Mouse (Mus musculus) left cerebral cortex, postnatal 4 days (tissue): Measurements from ENCODE around the gene U2af1. TPM values are rescaled to one million over a fixed set of nuclear protein-coding genes. Genes with fewer than 3 reads are reported as not detected.
"Not testable (repeated sequence)": the region's sequence is repeated elsewhere in the genome, so short reads cannot be mapped to it uniquely, and the experiment has no call there.

ENCODE experiments used
- DNase-seq: peaks from one replicate; pipeline ENCODE4 v3.0.0-alpha.2; 2022
- intact Hi-C: fragments of 180-260 bp; cut with DNase I; formaldehyde crosslinking; loops from one replicate; pipeline ENCODE4 v1.15.1; 2025
- total RNA-seq, 2 experiments: library from RNA; stranded (reverse); gene quantifications; 2 replicates each; pipeline ENCODE4 v1.2.3; 2021

U2af1 gene
- 100 to 1,000 TPM; 183 to 186 TPM for total RNA-seq

DNA sequence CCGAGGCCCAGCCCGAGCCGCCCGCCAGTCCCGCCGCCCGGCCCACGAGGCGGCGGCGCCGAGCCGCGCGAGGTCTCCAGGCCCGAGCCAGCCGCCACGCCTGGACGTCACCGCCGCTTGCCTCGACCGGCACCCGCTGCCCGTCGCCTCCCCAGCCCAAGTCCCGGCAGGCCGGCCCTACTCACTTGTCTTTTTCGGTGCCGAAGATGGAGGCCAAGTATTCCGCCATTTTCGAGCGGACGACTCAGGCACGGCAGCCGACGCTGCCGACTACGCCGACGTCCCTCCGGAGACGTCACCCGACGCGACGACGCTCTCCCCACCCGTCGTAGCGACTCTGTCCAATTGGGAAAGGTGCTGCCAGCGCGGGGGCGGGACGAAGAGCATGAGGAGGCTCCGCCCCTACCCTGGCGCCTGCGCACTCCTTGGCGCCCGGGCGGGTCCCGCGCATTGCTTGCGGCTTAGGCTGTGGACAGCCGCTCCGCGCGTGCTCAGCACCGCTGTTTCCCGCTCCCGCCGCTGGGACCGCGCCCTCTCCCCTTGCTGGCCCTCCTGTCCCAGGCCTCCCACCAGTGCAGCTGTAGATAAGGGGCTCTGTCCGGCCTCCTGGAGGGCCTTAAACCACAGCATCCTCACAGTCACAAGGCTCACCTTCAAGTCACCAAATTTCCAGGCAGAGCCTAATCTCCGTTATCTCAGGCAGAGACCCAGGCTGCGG lies at the start of gene U2af1:
Gene U2af1, minus strand, starts transcription at position 425 of the 718 bp plus-strand sequence.
- intact Hi-C loops = loop anchor here (10.0 kb wide), 1 partner anchor 134 kb away; the partner anchor contains the start of gene Ndufv3
- DNase-seq = peak; percentile 99

GRCm38 (mm10) chr17:31705271-31706020 lies 46.8 kb upstream of the U2af1 start:
- intact Hi-C loops = no loop called here
- peak; percentile 95 for DNase-seq

DNA sequence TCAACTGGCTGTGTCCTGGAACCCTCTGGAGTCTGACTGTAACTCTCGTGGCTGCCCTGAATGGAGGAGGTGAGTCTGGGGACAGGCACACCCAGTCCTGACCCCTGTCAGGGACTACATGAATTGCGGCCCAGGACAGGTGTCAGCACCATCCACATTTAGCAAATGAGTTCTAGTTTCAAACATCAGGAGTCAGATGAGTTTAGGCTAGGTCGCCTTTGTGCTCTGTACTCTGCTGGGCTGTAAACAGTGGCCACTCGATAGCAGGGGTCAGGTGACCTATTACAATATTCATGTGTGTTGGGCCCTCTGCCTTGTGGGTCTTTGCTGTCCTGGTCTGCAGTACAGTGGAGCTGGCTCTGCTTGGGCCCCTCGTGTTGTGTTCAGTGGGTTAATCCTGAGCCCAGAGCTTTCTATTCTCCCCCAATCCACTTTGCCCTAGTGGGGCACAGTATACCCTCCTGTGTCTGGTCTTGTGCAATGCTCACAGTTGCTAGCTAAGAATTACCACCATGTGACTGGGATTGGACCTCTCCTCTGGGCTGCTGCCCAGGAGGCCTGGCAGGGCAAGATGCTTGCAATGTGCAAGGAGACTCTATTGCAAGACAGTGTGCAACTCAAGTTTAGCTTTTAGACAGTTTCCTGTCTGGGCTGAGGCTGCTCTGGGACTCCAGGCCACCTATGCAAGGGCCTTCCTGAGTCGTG lies 44.7 kb upstream of the U2af1 start:
- intact Hi-C loops = no loop called here
- DNase-seq = no peak

GRCm38 (mm10) chr17:31698347-31698746 lies 39.7 kb upstream of the U2af1 start:
- intact Hi-C loops = no loop called here
- peak; percentile 68 for DNase-seq

- intact Hi-C loops, DNase-seq: not testable (repeated sequence)
These were observed 36.7 kb upstream of the U2af1 start for GRCm38 (mm10) chr17:31695356-31695755.

- no peak for DNase-seq
- intact Hi-C loops = no loop called here
These were observed 36.3 kb upstream of the U2af1 start for GRCm38 (mm10) chr17:31694949-31695348.

DNA sequence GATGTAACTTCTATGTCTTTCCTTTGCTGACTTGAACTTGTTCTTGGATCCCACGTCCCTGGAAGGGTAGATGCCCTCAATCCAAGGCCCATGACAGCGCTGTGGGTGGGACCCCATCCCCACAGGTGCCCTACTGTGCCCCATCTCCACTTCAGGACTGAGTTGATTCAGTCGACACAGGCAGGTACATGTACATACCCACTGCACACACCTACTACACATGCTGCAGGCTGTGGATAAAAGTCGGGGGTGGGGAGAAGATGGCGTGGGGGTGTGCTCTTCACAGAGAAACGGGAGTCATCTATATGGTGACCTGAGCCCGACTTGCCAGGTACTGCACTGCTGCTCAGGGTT lies 35.3 kb upstream of the U2af1 start:
- intact Hi-C loops = no loop called here
- DNase-seq = no peak

GRCm38 (mm10) chr17:31693330-31694022 lies 34.8 kb upstream of the U2af1 start:
- intact Hi-C loops = no loop called here
- DNase-seq = peak; percentile 71

GRCm38 (mm10) chr17:31692918-31693317 lies 34.2 kb upstream of the U2af1 start:
- DNase-seq = no peak
- intact Hi-C loops = no loop called here

DNA sequence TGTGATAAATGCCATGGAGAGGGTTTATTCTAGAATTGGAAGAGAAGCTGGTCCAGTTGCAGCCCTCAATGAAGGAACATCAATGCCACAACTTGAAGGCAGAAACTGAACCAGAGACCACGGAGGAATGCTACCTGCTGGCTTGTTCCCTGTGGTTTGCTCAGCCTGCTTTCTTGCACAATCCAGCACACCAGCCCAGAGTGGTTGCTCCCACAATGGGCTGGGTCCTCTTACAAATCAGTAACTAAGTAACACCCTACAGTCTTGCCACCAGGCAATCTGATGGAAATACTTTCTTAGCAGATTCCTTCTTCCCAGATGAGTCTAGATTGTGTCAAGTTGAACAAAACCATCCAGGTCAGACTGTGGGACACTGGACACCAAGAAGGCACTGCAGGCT lies 30.9 kb upstream of the U2af1 start:
- no peak for DNase-seq
- intact Hi-C loops = loop anchor here (5.0 kb wide), 1 partner anchor 168 kb away; the partner anchor contains the start of gene Sik1

- intact Hi-C loops = loop anchor here (5.0 kb wide), 1 partner anchor 169 kb away; the partner anchor contains the start of gene Sik1
- DNase-seq = no peak
These were observed 29.4 kb upstream of the U2af1 start for GRCm38 (mm10) chr17:31688112-31688511.

GRCm38 (mm10) chr17:31686225-31686564 lies 27.5 kb upstream of the U2af1 start:
- intact Hi-C loops = loop anchor here (5.0 kb wide), 1 partner anchor 171 kb away; the partner anchor contains the start of gene Sik1

GRCm38 (mm10) chr17:31685514-31686224 lies 27.0 kb upstream of the U2af1 start:
- peak; percentile 86 for DNase-seq
- intact Hi-C loops = loop anchor here (2.0 to 5.0 kb wide), 3 partner anchors 172 to 341 kb away; partner anchors contain the start of gene Sik1

More at GRCm38 (mm10) chr17:31686225-31686564, 27.5 kb upstream of the U2af1 start:
- DNase-seq = no peak

DNA sequence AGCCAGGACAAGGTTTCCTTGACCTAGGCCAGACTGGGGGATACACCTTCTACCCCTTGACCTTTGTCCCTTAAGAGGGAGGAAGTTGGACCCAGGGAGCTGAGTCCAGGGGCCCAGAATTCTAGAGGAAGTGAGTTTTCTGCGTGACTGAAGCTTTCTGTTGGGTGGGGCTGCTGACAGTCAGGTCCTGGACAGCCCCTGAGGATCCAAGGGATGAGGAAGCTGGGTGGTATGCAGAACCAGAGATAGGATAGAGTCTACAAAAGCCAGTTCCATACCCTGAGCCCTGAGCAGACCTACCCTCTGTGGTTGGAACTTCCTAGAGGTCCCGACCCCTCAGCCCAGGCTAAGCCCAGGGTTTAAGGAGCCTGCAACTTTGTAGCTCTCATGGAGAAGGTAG lies 21.8 kb upstream of the U2af1 start:
- intact Hi-C loops = no loop called here
- no peak for DNase-seq

DNA sequence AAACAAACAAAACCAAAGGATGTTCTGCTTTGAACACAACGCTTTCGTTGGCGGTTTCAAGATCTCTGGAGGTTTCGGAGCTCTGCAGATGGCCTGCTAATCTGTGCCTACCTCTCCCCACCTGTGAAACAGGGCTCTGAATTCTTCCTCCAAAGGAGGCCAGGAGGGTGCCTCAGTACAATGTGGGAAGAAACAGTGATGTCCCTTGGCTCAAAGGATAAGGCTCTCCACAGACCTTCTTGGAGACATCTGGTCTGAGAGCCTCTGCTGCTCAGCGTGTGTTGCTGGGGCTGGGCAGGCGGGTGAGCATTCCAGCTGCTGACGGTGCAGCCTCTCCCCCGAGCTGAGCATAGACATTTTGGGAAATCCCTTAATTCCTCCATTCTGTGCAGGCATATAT lies 18.8 kb upstream of the U2af1 start, which contains the start of gene Cryaa:
Gene Cryaa, plus strand, starts transcription at position 301 of the 400 bp plus-strand sequence.
- DNase-seq = no peak
- intact Hi-C loops = no loop called here

GRCm38 (mm10) chr17:31674426-31674825 lies 15.7 kb upstream of the U2af1 start:
- intact Hi-C loops = no loop called here
- DNase-seq = no peak

DNA sequence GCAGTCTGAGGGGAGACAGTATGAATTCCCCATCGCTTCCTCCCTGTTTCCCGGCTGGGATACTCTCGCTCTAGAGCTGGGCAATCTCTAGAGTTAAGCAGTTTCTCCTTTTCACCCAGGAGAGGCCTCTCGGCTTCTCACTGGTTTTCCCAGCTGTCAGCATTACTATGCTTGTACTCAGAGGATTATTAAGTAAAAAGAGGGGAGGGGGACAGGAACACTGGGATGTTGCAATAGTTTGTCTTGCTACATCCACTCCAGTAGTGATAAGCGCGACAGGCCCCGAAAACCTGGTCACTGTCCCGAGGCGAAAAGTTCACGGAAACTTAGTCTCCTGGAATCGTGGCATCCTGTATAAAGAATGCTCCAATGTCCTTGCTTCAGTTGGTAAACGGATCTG lies 13.6 kb upstream of the U2af1 start:
- intact Hi-C loops = no loop called here
- no peak for DNase-seq

- no peak for DNase-seq
- intact Hi-C loops = no loop called here
These were observed 13.0 kb upstream of the U2af1 start for GRCm38 (mm10) chr17:31671698-31672097.

GRCm38 (mm10) chr17:31670163-31670562 lies 11.5 kb upstream of the U2af1 start:
- intact Hi-C loops = no loop called here

DNA sequence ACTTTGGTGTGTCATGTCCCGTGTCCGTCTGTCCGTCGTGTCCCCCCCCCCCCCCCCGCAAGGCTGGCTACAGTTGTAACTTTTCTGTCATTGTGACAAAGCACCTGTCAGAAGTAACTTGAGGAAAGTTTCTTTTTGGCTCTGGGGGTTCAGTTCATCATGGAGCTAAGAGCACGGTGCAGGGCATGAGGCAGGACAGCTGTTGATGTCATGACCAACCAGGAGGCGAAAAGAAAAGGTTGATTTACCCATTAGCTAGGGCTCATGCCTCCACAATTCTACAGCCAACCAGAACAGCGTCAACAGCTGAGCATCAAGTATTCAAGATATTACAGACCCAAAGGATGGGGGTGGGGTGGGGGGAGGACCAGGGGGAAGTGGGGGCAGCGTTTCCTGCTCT lies 9.6 kb upstream of the U2af1 start:
- intact Hi-C loops = no loop called here
- DNase-seq = no peak

More at GRCm38 (mm10) chr17:31670163-31670562, 11.5 kb upstream of the U2af1 start:
- DNase-seq = peak; percentile 56
